Mouse (Mus musculus) layer of hippocampus, postnatal 14 days (tissue): ENCODE measurements around the gene Creg1. TPM values are rescaled to one million over a fixed set of nuclear protein-coding genes. Genes with fewer than 3 reads are reported as not detected.

Experiments used
- DNase-seq, 2 experiments: peaks; one replicate each; pipeline ENCODE4 v3.0.0; 2021 to 2022; ENCODE audit warnings: low spot score in 2 of 2, mixed read lengths in 1 of 2
- total RNA-seq, 2 experiments: library from RNA; stranded (reverse); gene quantifications; 2 replicates each; pipeline ENCODE4 v1.2.3; 2021

The Creg1 gene
- total RNA-seq, 2 experiments from 2014 or later = 26.1 to 30.8 TPM

GRCm38 (mm10) chr1:165781911-165782310 is 18.4 kb downstream of the Creg1 start:
- no peak for DNase-seq

DNA sequence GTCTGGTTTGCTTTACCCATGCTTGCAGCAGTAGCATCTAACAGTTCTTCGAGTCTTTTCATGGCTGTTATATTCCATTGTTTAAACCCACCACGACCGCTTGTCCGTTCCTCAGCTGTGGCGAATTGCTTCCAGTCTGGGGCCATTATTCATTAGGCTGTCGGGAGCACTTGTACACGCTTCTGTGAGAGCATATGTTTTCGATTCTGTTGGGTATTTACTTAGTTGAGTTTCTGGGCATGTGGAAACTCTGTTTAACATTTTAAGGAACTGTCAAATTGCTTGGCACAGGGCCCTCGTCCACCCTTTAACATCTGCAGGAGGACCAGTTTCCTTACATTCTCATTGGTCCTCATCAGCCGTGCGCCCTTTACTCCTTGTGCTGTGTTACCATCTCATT is 22.8 kb downstream of the Creg1 start:
- DNase-seq = no peak

- DNase-seq = no peak
These were observed 25.0 kb downstream of the Creg1 start, which contains the start of gene Cd247 for GRCm38 (mm10) chr1:165788511-165788910. TSS of gene Cd247 (plus strand) at chr1:165788681.

DNA sequence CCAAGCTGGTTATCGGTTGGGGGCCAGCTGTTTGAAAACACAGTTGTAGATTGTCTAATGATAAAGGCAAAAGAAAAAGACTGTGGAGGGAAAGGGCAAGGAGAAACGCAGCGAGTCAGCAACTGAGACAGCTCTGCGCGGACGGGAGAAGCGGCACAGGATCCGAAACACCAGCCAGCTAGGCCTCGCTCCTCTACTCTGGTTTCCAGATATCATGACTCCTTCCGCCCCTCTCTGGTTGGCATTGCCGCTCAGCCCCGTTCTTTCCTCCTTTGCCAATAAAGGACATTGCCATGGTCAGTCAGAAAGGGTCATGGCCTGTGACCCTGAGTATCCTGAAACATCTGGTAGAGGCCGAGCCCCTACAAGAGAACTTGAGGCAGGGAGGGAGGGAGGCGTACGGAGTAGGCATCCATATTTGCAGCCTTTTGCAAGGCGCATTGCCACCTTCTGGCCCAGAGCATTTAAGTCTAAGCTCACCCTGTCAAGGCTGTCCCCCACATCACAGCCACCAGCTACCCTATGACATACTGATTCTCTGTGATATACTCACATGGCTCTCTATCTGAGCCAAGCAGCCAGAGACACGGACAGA is 25.6 kb downstream of the Creg1 start:
- no peak for DNase-seq

GRCm38 (mm10) chr1:165789963-165790362 is 26.4 kb downstream of the Creg1 start:
- DNase-seq = no peak

GRCm38 (mm10) chr1:165790461-165791210 is 27.1 kb downstream of the Creg1 start:
- DNase-seq = no peak

DNA sequence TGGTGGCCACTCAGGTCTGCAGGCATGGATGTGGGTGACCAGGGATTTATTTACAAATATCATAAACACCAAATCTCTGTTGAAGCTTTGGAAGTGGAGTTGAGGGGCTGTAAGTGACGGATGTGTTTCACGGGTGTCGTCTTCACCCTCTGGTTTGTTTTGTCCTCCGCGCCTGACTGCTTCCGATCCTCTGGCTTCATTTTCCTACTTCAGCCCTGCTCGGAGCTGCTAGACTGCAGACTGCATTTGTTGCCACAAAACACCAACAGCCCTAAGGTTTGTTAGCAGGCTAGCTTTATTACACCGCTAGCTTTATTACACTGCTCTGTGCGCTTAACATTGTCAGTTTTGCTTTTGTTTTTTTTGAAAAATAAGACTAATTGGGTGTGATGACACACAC is 27.9 kb downstream of the Creg1 start:
- DNase-seq = no peak

DNA sequence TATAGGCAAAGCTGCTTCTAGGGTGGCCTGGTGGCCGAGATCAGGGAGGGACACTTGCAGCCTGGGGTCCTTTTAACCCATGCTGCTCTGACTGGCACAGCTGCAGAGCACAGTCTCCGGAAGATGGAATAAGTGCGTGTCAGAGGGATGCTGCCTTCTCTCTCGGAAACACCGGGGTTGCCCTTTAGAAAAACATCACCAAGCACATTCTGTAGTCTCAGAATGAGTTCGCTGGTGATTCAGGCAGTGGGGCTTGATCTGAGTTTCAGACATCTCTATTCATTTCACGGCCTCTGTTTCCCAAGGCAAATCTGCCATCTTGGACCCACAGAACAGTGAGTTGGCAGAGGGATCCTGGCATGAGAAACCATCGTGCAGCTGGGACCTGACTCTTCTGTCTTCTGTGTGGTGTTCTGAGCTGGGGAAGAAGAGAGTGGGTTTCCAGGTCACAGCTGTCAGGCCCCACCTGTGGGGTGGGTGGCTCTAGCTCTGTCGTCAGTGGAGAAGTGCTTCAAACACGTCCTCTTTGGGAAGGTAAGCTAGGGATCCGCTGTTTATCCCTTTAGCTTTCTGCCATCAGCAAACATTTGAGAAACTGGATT is 38.3 kb downstream of the Creg1 start:
- no peak for DNase-seq

DNA sequence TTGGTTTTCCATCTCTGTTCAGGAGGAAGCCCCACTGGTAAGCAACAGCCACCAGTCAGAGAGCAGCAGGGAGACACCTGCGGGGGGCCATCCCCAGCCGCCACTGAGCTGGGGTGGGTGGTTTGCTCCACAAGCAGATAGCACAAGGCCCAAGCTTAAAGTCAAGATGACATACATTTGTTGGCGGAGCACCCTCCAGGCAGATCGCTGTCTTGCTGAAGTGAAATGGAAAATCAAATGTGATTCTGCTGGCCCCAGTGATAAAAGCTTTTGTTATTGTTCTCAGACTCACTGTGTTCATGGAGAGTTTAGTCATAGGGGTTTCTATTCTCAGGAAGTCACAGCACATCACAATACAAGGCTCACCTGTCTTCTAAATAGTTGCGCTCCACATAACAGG is 39.6 kb downstream of the Creg1 start:
- DNase-seq = no peak

DNA sequence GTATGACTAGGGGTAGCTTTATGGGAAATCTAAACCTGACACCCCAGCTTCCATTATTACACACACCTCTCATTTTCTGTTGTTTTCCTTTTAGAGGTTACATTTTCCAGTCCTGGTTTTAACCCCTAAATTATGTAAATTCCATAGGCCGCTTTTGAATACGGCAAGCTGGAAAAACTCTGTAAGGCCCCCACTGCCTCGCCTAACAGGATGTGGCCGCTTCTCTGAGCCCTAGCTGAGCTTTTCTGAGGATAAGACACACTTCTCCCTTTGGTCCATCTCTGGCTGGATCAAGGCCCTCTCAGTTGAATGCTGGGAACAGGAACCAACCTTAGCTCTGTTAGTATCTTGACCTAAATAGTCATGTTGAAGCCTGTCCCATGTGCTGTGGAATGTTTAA is 40.6 kb downstream of the Creg1 start:
- no peak for DNase-seq

DNA sequence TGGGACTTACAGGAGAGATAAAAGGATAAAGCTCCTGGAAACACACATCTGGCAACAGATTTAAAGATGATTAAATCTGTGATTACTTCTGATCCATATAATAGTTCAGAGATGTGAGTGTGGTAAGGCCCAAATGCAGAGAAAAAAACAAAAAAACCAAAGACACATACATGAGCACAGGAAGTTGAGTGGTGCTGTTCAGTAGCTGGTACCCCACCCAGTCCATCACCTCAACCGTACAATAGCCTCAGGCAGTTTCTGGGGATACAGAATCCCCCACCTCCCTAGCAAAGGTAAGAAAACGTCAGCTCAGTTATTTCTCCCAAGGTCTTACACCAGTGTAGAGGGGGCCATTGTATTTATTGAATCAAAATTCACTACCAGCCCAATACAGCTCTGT is 47.1 kb downstream of the Creg1 start:
- DNase-seq = no peak

DNA sequence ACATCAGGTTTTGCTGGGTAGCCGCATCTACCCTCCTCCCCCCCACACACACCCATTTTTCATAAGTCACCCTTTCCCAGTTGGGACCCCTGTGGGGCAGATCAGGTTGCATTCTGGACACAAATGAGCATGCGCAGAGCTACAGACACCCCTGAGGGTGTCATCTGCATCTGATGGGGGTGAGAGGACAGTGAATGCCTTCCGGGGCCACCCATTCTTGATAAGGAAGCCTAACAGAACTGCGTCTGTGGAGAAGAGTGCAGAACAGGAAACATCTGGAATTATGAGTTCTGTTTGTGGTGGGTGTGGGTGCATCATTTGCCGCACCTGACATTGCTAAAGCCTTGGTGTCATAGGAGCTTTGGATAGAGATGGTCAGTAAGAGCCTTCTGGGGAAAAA is 47.6 kb downstream of the Creg1 start:
- no peak for DNase-seq

DNA sequence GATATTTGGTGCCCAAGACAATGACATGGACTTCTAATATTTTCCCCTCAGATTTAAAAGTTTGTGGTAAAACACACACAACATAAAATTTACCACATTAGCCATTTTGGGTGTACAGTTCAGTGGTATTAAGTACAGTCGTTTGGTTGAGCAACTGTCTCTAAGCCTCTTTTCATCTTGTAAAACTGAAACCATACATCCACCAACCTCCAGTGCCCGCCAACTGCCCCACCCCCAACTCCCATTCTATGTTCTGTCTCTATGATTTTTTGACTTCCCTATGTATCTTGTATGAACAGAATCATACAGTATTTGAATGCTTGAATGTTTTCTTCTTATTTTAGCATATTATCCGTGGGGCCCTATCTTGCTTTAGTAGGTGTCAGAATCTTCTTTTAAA is 49.2 kb downstream of the Creg1 start:
- DNase-seq = no peak

GRCm38 (mm10) chr1:165814116-165814515 is 50.6 kb downstream of the Creg1 start:
- DNase-seq = no peak

DNA sequence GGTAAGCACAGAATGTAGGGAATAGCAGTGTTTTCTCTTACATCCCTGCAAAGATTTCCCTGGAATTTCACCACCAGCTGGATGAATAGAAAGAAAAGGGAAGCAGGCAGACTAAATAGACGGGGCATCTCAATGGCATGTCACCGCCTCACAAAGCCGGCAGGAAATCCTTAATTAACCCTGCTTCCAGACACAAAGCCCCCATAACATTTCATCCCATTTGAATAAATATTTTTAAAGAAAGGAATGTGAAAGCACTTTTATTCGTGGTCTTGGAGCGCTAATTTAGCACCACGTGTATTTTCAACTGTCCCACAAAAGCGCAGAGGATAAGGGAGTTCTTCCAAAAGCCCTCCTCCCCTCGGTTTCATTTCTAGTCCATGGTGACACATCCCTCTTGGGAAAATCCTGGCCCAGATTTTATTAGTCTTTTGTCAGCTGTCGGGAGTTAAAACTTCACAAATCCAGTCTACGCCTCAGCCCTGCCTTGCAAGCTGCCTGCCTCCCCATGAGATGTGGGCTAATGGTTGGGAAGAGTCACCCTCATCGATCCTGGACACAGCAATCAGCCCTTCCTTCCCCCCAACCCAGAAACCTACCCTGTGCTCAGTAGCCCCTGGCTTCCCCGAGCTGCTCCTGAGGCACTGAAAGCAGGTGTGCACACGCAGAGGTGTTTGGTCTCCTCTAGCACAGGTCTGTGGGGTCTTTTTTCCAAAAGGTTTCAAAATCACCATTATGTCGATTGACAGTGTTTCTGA is 51.2 kb downstream of the Creg1 start:
- DNase-seq = no peak

DNA sequence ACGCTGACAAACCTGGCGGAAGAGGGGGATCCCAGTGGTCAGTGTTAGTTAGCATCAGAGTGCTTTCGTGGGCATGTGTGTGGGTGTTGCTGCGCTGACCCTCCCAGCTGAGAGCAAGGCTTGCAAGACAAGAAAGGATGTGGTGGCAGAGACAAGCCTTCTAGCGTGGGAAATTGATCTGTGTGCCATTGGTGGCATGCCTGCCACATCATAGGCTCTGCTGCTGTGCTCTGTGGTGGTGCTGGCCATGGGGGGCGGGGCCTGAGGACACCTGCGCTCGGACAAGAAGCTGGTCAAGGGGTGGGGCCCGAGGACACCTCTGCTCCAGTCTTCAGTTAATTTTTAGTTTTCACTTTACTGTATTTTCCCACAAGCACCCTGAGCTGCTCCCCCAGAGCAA is 52.8 kb downstream of the Creg1 start:
- DNase-seq = no peak

DNA sequence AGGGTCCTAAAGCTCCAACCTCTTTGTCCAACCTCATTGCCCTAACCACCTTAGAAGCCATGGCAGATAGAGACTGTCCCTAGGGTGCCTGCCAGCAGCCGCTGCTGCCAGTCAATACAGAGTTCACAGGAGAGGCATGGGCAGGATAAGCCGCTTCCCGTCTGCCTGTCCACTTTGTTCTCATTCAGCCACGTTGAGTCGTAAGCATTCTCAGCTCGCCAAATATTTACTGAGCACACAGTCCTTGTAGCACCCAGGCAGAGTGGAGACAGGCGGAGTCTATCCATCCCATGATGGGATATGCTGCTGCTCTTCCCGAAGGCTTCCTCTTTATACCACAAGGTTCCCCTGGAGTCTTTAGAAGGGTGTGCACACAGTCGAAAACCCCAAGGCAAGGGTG is 53.7 kb downstream of the Creg1 start:
- no peak for DNase-seq

DNA sequence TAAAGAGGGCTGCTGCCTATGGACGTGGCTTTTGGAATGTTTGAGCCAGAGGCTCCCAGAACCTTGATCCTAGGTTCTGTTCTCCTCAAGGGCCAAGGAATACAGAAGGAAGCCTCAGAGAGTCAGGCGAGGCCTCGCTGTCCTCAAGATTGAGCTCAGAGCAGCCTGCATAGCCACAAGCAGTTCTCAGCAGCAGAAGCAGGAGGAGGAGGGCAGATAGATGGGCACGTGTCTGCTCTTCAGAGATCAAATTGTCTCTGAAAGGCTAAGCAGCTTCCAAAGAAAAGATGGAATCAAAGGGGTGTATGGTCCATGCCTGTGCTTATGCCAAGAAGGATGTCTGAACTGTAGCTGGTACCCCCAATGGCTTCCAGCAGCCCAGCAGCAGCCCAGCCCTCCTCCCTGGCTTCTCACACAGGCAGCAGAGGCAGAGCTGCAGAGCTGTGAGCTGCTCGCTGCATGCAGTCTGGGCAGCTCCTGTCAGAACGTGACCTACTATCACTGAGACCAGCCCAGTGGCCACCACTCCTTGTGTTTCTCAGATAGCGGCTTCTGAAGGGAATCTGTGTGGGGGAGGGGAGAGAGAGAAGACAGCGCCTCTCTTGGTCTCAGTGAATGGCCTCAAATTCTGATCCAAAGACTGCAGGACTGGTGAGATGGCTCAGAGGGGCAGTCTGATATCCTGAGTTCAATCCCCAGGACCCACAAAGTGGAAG is 54.8 kb downstream of the Creg1 start:
- DNase-seq = no peak

DNA sequence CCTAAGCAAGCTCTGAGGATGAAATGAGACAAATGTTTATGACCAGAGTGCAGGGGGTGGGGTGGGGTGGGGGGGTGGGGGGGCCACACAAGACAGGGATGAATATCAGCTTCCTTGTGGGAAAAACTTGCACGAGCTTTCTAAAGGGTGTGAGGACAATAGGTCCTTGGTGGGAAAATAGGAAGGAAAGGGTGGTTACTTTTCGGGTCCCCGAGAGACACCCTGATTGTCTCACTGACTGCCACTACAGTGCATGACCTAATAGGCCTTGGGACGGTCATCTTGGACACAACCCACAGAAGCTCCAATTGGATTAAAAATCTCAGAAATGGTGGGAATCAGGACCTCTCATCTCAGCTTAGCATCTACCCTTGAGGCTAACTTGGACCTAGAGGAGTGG is 55.6 kb downstream of the Creg1 start:
- DNase-seq = no peak

GRCm38 (mm10) chr1:165822031-165822430 is 58.5 kb downstream of the Creg1 start:
- no peak for DNase-seq
